Mouse (Mus musculus) right cerebral cortex, adult 2 months (tissue): Measurements from ENCODE around the gene Tat.
A peak's percentile ranks its signal among the peaks of the same experiment; 100 is the strongest.

ENCODE experiments used
- DNase-seq, 2 experiments: peaks; one replicate each; pipeline ENCODE4 v3.0.0; 2021 to 2022; ENCODE audit warnings: low spot score in 2 of 2

Tat gene

DNA sequence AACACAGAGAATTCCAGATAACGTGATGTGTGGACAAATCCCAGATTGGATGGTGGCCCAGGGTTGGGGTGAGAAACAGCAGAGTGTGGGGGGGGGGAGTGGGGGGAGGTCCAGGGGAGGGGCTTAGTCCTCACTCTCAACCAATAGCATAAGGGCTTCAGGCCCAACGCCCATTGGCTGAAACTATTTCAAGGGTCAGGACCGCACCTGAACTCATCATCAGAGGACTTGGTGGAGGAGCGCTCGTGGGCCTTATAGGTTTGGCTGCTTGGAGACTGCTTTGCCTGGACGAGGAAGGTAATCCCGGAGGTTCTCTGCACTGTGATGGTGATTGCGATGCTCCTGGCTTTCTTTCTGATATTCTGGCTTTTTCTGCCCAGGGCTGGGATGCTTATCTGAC lies at the start of gene Tat:
Tat (plus strand) TSS at position 214 of the 400 bp plus-strand sequence.
- DNase-seq = no peak

DNA sequence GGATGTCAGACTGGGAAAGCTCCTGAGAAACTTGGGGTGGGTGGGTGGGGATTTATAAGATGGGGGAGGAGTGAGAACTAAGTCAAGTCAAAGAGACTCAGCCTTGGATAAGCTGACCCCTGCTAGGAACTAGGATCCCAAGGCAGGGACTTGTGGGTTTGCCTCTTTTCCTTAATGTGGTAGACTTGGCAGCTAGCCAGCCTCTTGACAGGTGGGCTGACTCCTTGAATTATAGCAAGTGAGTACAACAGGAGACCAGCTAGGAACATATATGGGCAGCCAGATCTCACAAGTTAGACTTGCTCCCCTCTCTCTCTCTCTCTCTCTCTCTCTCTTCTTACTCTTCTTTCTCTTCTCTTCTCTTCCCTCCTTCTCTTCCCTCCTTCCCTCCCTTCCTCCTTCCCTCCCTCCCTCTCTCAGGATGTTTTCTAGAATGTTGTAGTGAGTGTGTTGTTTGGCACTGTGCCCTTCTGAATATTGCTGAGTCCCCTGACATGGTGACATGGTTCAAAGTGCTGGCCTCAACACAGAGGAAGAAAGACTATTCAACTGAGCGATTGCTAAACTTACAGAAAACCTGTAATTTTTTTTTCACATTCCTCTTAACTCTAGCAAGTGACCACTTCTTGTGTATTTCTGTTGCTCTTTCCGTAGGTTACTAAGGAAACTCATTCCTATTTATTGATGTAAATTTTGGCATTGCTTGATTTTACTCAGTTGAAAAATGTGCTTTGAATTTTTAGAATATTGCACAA lies 48.5 kb upstream of the Tat start:
- DNase-seq = no peak

DNA sequence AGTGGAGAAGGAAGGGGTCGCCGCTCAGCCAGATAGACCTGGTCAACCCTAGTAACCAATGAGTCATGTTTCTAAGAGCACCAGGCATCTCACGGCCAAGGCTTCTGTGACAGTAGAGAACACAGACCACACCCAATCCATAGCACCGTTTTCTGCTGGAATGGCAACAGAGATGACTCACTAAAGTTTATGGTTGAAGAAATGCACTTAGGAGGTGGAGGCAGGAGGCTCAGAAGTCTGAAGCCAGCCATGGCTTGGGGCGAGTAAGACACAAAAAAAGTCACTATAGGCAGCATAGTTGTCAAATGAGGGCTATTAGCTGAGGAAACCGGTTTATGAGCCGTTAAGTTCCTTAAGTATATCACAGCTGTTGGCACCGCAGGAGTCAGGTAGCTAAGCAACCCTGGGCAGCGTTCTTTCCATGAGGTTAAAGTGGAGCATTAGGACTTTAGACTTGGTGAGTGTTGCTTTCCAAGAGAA lies 45.0 kb upstream of the Tat start:
- no peak for DNase-seq

DNA sequence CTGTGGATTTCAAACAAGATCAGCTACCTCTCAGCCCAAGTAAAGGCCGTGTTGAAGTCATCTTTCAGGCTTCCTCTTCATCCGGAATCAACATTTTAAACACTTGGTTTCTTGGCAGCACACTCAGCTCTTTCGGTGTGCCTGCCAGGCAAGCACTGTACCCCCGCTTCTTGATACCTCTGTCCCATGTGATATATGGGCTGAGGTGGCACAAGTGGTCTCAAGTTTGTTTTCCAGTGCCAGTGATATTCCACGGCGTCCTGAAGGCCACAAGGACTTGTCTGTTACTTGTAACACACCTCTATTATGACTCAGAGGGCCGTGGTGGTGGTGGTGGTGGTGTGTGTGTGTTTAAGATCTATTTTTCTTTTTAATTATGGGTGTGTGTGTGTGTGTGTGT lies 44.5 kb upstream of the Tat start:
- no peak for DNase-seq

DNA sequence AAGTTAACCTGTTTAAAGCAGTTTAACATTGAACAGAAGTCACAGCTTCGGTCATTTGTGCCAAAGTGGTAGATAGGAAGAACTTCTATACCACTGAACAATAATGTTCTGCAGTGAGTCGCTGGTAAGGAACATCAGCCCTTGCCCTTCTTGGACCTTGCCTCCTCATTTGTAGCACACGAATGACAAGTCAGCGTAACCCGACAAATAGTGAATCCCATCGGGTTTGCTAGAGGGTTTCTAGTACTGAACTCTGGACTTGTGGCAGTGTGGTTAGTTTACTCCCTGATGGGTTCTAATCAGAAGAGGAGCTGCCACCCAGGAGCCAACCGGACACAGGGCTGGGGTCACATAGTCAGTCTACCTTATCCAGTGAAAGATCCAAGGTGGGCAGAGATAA lies 44.0 kb upstream of the Tat start:
- no peak for DNase-seq

DNA sequence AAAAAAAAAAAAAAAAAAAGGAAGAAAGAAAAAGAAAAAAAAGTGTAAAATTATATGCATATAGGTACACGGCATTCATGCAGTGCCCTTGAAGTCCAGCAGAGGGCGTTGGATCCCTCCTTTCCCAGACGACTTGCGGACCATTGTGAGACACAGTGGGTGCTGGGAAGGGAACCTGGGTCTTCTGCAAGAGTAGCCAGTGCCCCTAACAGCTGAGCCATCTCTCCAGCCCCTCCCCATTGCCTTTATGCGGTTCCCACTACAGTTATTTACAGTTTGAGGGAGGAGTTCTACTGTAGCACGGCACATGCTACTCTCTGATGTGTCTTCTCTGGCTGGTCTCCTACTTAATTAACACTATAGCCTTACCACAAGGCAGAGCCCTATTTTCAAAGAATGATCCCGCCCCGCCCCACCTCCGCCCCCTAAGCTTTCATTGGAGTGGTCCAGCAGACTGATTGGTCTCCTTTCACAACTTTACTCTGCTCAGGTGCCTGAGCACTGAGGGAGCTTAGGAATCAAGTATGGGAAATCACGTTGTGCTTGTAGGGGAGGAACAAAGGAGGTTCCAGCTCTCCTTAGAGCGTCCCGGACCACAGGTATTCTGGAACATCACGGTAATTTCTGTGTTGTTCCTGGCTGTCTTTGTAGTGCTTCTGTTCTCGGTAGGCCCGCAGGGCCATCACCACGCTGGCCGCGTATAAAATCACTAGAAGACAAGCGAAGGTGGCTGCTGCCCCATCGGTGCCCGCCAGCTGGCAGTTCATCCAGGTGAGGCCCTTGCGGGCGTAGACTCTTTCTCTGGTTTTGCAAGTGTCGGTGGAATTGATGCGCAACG lies 42.6 kb upstream of the Tat start:
- peak; percentile 78 to 79 for DNase-seq

DNA sequence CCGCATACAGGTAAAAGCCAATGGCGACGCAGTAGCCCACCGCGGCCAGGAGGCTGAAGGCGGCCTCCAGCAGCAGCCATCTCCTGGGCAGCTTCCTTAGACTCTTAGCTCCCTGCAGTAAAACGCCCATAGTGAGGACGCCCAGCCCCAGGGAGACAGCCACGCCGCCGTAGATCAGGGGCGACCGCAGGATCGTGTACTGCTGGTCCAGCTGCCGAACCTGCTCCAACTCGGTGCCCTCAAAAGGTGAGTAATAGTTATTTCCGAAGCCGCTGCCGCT lies 42.0 kb upstream of the Tat start:
- DNase-seq = peak in 1 of 2 experiments; percentile 57

DNA sequence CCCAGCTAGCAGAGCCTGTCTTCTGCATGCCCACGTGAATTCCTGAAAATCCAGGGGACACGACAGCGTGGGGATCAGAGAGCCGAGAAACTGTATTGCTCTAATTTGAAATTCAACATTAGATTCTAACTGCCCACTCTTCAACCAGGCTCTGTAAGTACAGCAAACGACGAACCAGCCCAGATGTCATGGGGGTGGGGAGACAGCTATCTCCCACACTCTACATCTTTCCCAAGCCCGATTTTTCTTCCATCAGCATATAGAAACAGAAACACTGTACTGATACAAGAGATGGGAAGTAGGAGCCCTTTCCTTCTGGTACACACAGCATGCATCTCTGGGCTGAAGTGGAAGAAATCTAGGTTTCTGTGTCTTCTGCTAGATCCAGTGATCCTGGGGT lies 38.1 kb upstream of the Tat start:
- DNase-seq = peak; percentile 66 to 74

DNA sequence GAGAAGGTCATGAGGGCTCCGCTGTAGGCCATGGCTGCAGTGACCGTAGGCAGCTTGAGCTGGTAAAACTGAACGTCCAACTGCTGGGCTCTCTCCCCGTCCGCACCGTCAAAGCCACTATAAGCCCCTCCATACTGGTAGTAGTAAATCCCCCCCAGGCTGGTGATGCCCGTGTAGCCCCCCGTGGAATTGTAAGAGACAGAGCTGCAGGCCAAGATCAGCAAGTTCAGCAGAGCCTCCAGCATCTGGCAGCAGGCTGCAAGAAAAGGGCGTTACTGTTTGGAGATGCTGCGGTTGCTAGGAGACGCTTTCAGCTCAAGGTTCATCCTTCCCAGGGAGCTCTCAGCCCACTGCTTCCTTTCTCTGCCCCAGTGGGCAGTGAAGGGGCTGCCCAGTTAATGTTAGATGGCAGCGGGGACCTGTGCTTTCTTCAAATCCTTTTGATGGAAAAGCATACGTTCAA lies 35.7 kb upstream of the Tat start:
- peak; percentile 54 to 65 for DNase-seq

DNA sequence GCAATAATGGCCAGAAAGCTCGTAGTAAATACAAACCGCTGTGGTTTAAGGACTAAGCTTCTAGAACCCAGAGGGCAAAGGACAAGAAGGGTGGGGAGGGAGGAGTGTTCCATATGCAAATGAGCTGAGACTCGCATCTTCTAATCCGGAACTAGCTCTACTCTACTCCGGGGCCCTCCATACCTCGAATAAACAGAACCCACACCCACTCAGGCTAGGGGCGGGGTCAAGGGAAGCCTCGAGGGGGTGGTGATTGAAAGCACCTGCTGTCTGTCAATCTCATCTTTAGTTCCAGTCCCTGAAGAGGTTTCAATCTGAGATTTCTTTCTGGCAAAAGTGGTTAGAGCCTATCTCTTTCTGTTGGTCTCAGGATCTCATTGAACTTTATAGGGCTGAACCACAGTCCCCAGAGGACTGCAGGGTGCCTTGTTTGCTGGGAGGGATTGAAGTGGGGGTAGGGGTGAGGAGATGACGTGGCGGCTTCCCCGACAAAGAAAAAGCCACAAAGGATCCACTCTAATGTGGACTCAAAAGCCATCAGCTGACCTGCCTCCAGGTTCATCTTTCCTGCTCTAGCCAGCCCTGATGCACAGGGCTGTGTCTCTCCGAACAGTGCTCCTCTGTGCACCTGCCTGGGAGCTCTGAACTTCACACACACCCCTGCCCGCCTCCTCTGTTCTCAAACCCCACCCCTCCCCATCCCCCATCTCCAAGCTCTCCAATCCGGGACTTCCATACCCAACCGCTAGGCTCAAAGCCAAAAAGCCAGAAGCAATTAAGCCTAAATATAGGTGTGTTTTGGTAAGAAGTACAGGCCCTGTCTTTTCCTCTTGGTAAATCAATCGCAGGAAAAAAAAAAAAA lies 32.8 kb upstream of the Tat start:
- no peak for DNase-seq

DNA sequence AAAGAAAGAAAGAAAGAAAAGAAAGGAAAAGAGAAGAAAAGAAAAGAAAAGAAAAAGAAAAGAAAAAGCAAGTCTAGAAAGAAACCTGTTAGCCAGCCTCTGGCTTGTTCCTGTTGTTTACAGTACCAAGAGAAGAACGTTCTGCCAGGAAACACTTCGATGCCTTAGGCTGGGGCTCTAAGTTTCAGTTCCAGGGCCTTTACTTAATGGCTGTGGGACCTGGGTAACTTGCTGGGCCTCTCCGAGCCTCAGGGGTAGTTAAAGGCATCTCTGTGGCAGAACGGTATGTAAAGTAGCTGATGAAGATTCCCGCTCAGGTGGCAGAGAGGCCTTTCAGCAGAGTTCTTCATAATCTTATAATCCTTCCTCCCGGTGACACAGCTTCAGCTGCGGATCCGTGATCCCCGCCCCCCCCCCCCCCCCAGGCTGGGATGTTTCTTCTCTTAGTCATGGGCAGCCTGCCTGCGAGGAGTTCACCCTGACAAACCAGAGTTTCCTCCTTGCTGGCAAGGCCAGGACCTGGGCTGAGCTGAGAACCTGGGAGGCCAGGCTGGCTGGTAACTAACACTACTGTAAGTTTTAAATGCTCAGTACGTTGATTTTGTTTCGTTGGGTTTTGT lies 32.1 kb upstream of the Tat start:
- no peak for DNase-seq

DNA sequence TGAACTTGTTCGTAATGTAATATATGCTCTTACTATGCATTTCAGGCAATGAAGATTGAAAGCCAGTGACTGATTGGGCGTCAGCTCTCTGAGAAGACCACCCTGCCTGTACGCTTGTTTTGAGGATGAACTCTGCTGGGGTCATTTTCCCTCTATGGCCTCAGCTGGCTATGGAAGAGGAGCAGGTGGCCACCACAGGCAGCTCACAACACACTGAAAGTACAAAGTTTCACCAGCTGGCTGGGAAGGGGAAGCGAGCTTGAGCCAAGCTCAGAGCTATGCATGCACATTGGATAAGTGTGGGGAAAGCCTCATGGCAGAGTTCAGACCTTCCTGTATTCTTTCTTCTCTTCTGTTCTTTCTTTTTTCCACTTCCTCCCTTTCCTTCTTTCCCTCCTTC lies 31.1 kb upstream of the Tat start:
- peak in 1 of 2 experiments; percentile 1 for DNase-seq

DNA sequence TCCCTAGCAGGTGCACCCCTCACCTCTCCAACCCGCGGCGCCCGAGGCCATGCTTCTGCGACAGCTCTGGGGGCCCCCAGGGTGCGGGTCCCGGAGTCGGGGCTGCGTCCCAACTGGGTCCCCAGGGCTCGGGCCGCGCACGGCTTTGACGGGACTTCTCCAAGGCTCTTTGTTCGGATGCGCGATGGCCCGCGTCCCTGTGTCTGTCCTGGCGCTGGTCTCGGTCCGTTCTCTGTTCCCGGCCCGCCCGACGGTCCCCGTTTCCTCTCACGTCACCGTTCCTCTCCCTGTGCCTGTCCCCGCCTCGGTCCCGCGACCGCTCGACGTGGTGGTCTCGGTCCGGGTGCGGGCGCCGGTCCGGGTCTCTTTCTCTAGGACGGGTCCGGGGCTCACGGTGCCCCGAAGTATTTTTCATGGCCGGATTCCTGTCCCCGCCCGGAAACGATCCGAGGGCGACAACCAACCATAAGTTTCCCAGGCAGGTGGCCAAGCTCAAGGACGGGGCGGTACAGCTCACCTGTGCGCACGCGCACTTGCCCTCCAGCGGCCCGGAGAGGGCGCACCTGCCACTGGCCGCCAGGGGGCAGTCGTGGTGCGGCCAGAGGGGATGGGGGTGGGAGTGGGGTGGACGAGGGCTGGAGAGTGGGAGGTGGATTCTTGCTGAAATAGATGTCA lies 28.4 kb upstream of the Tat start, which contains the start of gene Marveld3:
Marveld3 (minus strand) TSS at position 511 of the 675 bp plus-strand sequence.
- DNase-seq = no peak

DNA sequence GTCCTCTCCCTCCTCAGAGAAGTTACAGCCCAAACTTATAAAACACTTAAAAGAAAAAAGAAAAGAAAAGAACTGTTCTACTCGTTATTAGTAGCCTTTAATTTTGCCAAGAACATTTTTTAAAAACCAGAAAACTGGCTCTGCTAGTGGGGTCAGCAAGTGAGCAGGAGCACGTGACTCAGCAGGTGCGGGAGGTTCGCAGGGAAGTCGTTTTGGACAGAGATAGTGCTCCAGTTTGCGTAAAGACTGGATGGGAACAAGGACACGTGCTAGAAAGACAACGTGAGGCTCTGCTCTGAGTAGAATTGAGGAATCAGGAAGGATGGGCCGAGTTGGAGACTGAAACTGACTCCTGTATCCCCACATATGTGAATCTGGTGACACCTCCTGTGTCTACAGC lies 27.3 kb upstream of the Tat start:
- DNase-seq = no peak

DNA sequence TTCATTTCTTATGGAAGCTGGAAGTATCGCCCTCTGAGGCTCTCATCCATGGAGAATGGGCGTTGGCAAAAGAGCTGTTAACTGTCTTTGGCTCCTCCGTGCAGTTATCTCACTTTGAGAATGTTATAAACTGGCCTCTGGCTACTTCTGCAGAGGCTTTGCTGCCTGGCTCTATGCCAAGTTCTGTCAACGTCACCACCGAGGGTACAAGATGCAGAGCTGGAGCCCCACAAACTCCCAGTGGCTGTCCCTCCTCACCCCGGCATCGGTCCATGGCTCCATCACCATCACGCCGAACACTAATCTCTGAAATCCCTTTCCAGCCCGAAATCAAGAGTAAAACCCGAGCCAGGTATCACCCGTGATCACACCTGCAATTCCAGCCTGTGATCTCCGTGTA lies 26.8 kb upstream of the Tat start:
- no peak for DNase-seq

DNA sequence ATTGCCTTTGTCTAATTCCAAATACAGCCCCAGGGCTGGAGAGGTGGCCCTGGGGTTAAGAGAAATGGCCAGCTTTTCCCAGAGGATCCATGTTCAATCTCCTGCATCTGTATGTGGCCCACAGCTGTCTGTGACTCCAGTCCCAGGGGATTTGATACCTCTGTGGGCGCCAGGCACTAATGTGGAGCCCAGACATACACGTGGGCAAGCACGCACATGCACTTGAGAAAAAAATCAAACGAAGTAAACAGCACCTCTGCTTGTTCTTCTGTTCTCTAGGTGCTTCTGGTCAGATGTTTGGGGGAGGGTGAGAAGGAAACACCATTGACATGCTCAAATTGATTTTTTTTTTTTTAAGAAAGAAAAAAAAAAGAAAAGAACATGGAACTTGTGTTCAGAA lies 26.1 kb upstream of the Tat start:
- no peak for DNase-seq

DNA sequence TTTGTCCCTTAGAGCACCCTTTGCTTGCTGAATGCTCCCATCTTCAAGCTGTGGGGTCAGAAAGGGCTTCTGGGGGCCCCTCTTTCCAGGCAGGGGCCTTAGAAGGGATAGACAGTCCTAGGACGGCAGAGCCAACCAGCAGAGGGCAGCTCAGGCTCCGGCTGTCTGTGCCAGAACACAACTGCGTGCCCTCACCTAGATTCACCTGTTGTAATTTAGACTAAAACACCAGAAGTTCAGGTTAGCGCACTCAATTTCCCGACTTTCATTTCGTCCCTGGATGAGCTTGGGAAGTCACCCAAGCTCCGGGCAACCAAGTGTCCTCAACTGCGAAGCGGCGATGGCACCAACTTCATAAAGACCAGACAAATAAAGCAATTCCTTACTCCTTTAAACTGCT lies 21.4 kb upstream of the Tat start:
- no peak for DNase-seq

DNA sequence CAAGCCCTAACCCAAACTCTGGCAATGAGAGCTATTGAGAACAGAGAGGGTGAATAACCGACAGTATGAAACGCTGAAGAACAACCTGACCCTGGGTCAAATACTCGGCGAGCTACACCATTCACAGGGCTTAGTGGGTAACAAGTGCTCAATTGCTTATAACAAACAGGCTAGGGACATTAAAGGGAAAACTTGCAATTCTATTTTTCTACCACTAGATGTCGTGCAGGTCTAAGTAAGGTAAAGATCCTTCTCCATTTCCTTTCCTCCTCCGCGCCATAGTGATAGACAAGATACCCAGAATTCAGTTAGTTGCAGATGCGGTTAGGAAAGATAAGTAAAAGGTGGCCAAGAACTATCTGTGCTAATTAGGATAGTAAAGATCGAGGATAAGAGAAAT lies 19.9 kb upstream of the Tat start:
- no peak for DNase-seq

DNA sequence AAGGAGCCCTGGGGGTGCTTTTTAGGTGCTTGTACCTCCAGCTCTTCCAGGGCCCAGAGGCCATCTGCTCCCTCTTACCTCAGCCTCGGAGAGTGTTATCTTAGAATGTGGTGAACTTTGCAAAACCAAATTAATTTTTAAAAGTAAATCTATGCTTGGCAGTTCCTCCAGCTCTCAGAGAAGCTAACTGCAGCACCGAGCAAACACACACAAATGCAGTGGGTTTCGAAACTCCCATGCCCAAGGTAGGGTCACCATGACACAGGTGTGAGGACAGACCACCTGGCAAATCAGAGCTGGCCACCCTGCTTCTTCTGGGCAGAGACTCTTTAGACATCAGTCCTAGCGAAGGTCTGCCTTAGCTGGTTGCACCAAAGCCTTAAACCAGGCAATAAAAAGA lies 17.3 kb upstream of the Tat start:
- no peak for DNase-seq

DNA sequence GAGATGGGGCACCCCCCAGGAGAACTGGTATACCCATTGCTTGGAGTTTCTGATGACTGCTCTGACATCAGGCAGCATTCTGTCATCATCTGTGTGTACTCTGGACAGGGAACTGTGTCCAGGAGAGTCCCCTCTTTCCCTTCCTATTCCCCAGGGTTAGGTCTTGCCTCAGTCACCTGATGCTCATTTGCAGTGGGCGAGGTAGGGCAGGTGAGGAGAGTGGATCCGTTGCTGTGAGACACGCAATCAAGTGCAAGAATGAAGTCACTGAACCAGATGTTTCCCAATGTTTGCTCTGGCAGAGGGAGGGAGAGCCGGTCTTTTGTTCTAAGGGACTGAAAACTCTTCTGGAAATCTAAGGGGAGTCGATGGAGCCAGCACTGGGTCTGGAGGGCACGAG lies 10.9 kb upstream of the Tat start:
- DNase-seq = no peak
